Mouse (Mus musculus) forebrain, embryonic 12.5 days (tissue): ENCODE measurements around the gene Adamts12. TPM values are rescaled to one million over a fixed set of nuclear protein-coding genes. Genes with fewer than 3 reads are reported as not detected.

Experiments used
- polyA plus RNA-seq: library from polyadenylated mRNA; unstranded; fragments of >200 nt; fragmentation: Nextera tagmentation; extraction: Ambion mirVana; gene quantifications from 2 replicates; pipeline ENCODE4 v1.2.1, GENCODE M21; 2016

Adamts12 gene
- polyA plus RNA-seq, 1 experiment from 2014 or later, result 3.2 TPM

Other genes starting within 250 kb of the Adamts12 start
- 0.59 and 1.6 TPM in 2 replicates for gene C1qtnf3, start 112.5 kb upstream of the Adamts12 start, polyA plus RNA-seq
- 5.5 and 10.0 TPM in 2 replicates for gene Amacr, start 83.0 kb upstream of the Adamts12 start, polyA plus RNA-seq
- gene Slc45a2, start 64.1 kb upstream of the Adamts12 start, polyA plus RNA-seq, result 0.13 and 0.17 TPM in 2 replicates
- 1.9 and 2.5 TPM in 2 replicates for gene Rxfp3, start 26.8 kb upstream of the Adamts12 start, polyA plus RNA-seq